Mouse (Mus musculus) thymus, postnatal 4 days (tissue): ENCODE data around the gene Nr2f2.

Experiments
- DNase-seq: peaks from one replicate; pipeline ENCODE4 v3.0.0; 2021

Nr2f2 gene

GRCm38 (mm10) chr7:70365941-70366807, at the start of gene Nr2f2:
TSS of gene Nr2f2 (minus strand) at chr7:70366735.
- no peak for DNase-seq

GRCm38 (mm10) chr7:70414461-70414860, 47.9 kb upstream of the Nr2f2 start:
- DNase-seq, result no peak

GRCm38 (mm10) chr7:70413646-70414045, 47.1 kb upstream of the Nr2f2 start:
- no peak for DNase-seq

GRCm38 (mm10) chr7:70412900-70413299, 46.4 kb upstream of the Nr2f2 start:
- no peak for DNase-seq

- no peak for DNase-seq
Measured at GRCm38 (mm10) chr7:70410350-70410749, 43.8 kb upstream of the Nr2f2 start.

GRCm38 (mm10) chr7:70409890-70410289, 43.4 kb upstream of the Nr2f2 start:
- DNase-seq, result no peak

GRCm38 (mm10) chr7:70408814-70409213, 42.3 kb upstream of the Nr2f2 start:
- no peak for DNase-seq

- DNase-seq, result no peak
Measured at GRCm38 (mm10) chr7:70407123-70407522, 40.6 kb upstream of the Nr2f2 start.

- DNase-seq, result no peak
Measured at GRCm38 (mm10) chr7:70406527-70406926, 40.0 kb upstream of the Nr2f2 start.

- no peak for DNase-seq
Measured at GRCm38 (mm10) chr7:70405466-70405865, 38.9 kb upstream of the Nr2f2 start.

- DNase-seq, result no peak
Measured at GRCm38 (mm10) chr7:70382828-70383227, 16.3 kb upstream of the Nr2f2 start.

- no peak for DNase-seq
Measured at GRCm38 (mm10) chr7:70381409-70382244, 15.1 kb upstream of the Nr2f2 start.

GRCm38 (mm10) chr7:70380943-70381342, 14.4 kb upstream of the Nr2f2 start:
- DNase-seq, result no peak

- DNase-seq, result no peak
Measured at GRCm38 (mm10) chr7:70380246-70380645, 13.7 kb upstream of the Nr2f2 start.

- DNase-seq, result no peak
Measured at GRCm38 (mm10) chr7:70370552-70371262, 4.2 kb upstream of the Nr2f2 start.

GRCm38 (mm10) chr7:70369731-70370551, 3.4 kb upstream of the Nr2f2 start:
- DNase-seq, result no peak

GRCm38 (mm10) chr7:70369061-70369730, 2.7 kb upstream of the Nr2f2 start:
- DNase-seq, result no peak

- no peak for DNase-seq
Measured at GRCm38 (mm10) chr7:70368751-70369060, 2.2 kb upstream of the Nr2f2 start.

- DNase-seq, result no peak
Measured at GRCm38 (mm10) chr7:70368268-70368655, 1.7 kb upstream of the Nr2f2 start.

- DNase-seq, result no peak
Measured at GRCm38 (mm10) chr7:70367591-70368267, 1.2 kb upstream of the Nr2f2 start.

GRCm38 (mm10) chr7:70366808-70367095, 217 bp upstream of the Nr2f2 start:
- DNase-seq, result no peak

- no peak for DNase-seq
Measured at GRCm38 (mm10) chr7:70365401-70365811, 1.1 kb downstream of the Nr2f2 start.
